Mouse (Mus musculus) CD8-positive naive resting alpha-beta T cell, adult 2 months (primary cell): ENCODE data around the gene Trmt112.
"Not testable (repeated sequence)": the region's sequence is repeated elsewhere in the genome, so short reads cannot be mapped to it uniquely, and the experiment has no call there.

Source experiments
- DNase-seq, 2 experiments: peaks; one replicate each; pipeline ENCODE4 v3.0.0; 2022; ENCODE audit warnings: low read depth in 2 of 2, low spot score in 2 of 2

Gene Trmt112

GRCm38 (mm10) chr19:6907811-6908540 is 1.5 kb upstream of the Trmt112 start:
- no peak for DNase-seq

GRCm38 (mm10) chr19:6909021-6909420 is 477 bp upstream of the Trmt112 start:
- no peak for DNase-seq

- DNase-seq, result not testable (repeated sequence)
These were observed 808 bp downstream of the Trmt112 start for GRCm38 (mm10) chr19:6910306-6910705.

GRCm38 (mm10) chr19:6911101-6912074 is 1.9 kb downstream of the Trmt112 start:
- no peak for DNase-seq

GRCm38 (mm10) chr19:6912205-6912970 is 2.9 kb downstream of the Trmt112 start:
- no peak for DNase-seq

- DNase-seq, result no peak
These were observed 3.5 kb downstream of the Trmt112 start for GRCm38 (mm10) chr19:6913036-6913435.

GRCm38 (mm10) chr19:6913991-6914390 is 4.5 kb downstream of the Trmt112 start:
- DNase-seq, result no peak

GRCm38 (mm10) chr19:6914540-6914939 is 5.0 kb downstream of the Trmt112 start:
- no peak for DNase-seq

GRCm38 (mm10) chr19:6915276-6915675 is 5.8 kb downstream of the Trmt112 start:
- no peak for DNase-seq

GRCm38 (mm10) chr19:6916496-6916895 is 7.0 kb downstream of the Trmt112 start:
- no peak for DNase-seq

GRCm38 (mm10) chr19:6918321-6918720 is 8.8 kb downstream of the Trmt112 start:
- no peak for DNase-seq

GRCm38 (mm10) chr19:6919431-6919830 is 9.9 kb downstream of the Trmt112 start:
- no peak for DNase-seq

GRCm38 (mm10) chr19:6919876-6920740 is 10.6 kb downstream of the Trmt112 start:
- no peak for DNase-seq

- DNase-seq, result peak in 1 of 2 experiments; percentile 32
These were observed 11.5 kb downstream of the Trmt112 start for GRCm38 (mm10) chr19:6920741-6921636.

- DNase-seq, result peak; percentile 100
These were observed 12.4 kb downstream of the Trmt112 start, which contains the start of gene Esrra for GRCm38 (mm10) chr19:6921647-6922567. Esrra (minus strand) TSS chr19:6921813.

- no peak for DNase-seq
These were observed 13.6 kb downstream of the Trmt112 start for GRCm38 (mm10) chr19:6922901-6923735.
